Mouse (Mus musculus): ENCODE results near the gene Cul3. TPM values are rescaled to one million over a fixed set of nuclear protein-coding genes. Genes with fewer than 3 reads are reported as not detected.
"Not testable (repeated sequence)": the region's sequence is repeated elsewhere in the genome, so short reads cannot be mapped to it uniquely, and the experiment has no call there.

Cul3 gene
- 33.5 and 36.6 TPM in 2 replicates for polyA plus RNA-seq (2015; fragmentation: Nextera tagmentation; extraction: Ambion mirVana)

DNA sequence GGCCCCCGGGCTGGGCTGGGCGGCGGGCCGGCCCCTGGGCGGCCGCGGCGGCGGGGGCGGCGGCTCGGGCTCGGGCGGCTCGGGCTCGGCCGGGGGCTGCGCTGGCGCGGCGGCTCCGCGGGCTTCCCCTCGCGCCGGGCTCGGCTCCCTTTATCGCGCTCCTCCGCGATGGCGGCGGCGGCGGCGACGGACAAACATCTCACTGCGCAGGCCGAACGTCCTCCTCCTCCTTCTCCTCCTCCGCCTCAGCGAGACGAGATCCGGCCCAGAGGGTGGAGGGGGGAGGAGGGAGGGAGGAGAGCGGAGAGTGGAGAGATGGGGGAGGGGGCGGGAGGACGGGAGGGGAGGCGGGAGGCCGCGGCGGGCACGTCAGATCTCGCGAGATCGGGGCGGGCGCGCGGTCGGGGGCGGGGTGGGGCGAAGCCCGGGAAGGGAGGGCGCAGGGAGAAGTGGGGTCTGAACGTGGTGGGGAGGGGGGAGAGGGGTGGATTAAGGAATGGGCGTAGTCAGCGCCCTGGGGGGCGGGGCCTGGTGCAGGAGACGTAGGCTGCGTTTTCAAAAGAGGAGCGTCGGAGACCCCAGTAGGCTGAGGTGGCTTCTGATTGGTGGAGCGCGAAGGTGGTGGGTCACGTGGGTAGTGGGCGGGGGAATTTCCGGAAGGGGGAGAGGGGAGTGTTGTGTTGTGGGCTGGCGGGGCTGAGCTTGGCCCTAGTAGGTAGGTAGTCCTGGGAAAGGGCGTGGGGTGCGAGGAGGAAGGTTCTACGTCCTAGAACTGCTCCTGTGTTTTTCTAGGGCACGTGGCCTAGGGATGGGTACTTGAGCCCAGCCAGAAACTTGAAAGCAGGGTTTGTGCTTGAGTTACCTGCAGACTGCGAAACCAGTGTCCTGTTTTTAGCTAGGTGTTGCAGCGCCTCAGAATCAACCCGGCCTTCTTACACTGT, at the start of gene Cul3:
TSS of gene Cul3 (minus strand) at position 45 of the 941 bp plus-strand sequence.
- H3K4me1 ChIP-seq (replicated peaks) = peaks cover 28% of the 10 kb centered on the region
- H3K27ac ChIP-seq = peak within 1 kb of the TSS; percentile 99
- WGBS = under 1% methylated on average over 55 of the region's 85 CpGs
- H3K27me3 ChIP-seq = no peaks in the 10 kb centered on the region
- H3K9ac ChIP-seq (replicated peaks) = peak within 1 kb of the TSS; percentile 98
- H3K4me3 ChIP-seq (replicated peaks) = peak within 1 kb of the TSS; percentile 96
- H3K9me3 ChIP-seq = no peaks in the 10 kb centered on the region
- H3K4me2 ChIP-seq (replicated peaks) = peak within 1 kb of the TSS; percentile 93
- H3K36me3 ChIP-seq = no peaks in the 10 kb centered on the region
- peak; percentile 95 for ATAC-seq

DNA sequence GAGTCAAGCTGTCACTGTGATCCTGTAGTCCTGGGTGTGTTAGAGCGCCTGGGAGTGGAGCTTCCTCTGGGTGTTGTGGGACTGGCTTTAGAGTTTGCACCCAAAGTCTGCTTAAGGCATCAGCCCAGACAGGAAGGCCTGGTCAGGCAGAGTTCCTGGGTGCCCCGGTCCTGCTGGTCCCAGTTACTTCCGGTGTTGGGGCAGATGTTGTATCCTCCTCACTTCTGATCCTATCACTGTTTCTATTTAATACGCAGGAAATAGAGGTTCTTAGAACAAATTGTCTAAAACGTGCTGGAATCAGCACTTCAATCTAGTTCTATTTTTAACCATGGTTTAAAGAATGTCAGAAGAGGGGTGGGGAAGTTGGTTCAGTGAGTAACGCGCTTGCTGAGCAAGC, 49.2 kb upstream of the Cul3 start:
- no peaks in the 10 kb centered on the region for H3K4me1 ChIP-seq (replicated peaks)
- H3K27me3 ChIP-seq = no peaks in the 10 kb centered on the region
- 91% methylated on average over 7 of the region's 7 CpGs for WGBS
- no peak overlapping the region for H3K9ac ChIP-seq (replicated peaks)
- ATAC-seq = no peak
- H3K4me3 ChIP-seq (replicated peaks) = no peak overlapping the region
- H3K27ac ChIP-seq = no peak overlapping the region
- no peaks in the 10 kb centered on the region for H3K9me3 ChIP-seq
- no peak overlapping the region for H3K4me2 ChIP-seq (replicated peaks)
- H3K36me3 ChIP-seq = no peaks in the 10 kb centered on the region

DNA sequence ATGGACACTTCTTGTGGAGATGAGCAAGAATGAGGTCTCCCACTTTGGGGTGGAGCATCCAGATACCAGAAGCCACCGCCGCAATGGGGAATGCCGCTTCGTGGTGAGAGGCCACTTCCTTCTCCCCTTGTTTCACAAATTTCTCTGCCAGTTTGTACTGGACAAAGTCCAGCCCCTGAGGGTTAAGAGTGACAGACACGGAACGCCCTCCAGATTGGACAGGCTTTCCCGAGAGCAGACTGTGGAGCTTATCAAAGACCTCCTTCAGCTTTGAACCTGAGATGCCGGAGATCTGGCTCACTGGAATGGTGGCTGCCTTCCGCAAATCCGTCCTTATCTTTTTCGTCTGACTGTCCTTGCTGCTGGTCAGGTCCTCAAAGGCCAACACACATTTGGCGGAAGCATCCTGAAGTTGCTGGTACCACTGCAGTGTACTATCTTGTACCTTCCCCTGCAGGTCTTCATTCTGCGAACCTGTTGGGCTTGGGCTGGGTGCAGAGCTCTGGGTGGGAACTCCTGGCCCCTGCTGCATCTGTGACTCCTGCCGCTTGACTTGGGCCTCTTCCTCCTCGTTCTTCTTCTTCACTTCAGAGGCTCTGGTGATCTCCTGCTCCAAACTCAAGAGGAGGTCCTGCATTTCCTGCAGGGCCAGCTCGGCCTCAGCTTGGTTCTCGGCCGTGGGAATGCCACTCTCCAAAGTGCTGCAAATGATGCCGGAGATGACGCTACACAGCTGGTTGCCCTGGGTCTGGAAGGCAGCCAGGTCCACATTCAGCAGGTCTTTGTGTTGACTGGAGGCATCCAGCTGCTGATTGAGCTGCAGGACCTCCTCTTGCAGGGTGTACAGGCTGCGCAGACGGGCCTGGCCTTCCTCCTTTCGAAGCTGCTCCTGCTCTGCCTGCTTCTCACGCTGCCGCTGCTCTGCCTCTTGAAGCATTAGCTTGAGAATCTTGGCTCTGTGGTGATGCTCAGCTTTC, 43.6 kb upstream of the Cul3 start:
- no peaks in the 10 kb centered on the region for H3K4me1 ChIP-seq (replicated peaks)
- no peak for ATAC-seq
- no peak overlapping the region for H3K4me2 ChIP-seq (replicated peaks)
- H3K27me3 ChIP-seq = no peaks in the 10 kb centered on the region
- H3K9ac ChIP-seq (replicated peaks) = no peak overlapping the region
- H3K27ac ChIP-seq = no peak overlapping the region
- 92% methylated on average over 25 of the region's 25 CpGs for WGBS
- no peak overlapping the region for H3K4me3 ChIP-seq (replicated peaks)
- no peaks in the 10 kb centered on the region for H3K36me3 ChIP-seq
- H3K9me3 ChIP-seq = no peaks in the 10 kb centered on the region

DNA sequence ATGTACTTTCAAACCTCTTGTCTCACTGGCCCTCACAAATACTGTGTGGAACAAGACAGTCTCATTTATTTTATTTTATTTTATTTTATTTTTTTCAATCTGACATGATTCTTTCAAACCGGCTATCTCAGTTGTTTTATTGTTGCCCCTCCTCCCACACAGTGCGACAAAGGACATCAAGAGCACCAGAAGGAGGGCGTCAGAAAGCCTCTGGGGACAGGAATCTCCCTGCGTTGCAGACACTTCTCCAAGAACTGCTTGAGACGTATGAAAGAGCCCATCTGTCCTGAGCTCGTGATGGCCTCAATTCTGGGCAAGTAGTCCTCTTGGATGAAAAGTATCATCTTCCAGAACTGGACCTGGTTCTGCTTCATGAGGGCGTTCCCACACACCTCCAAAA, 42.6 kb upstream of the Cul3 start:
- Histone ChIP-seq H3K4me1 (replicated peaks) (no peaks in the 10 kb centered on the region), H3K27me3 (no peaks in the 10 kb centered on the region), H3K9me3 (no peaks in the 10 kb centered on the region), H3K36me3 (no peaks in the 10 kb centered on the region), H3K27ac (no peak overlapping the region), H3K9ac (replicated peaks) (no peak overlapping the region), H3K4me2 (replicated peaks) (no peak overlapping the region), H3K4me3 (replicated peaks) (no peak overlapping the region)
- no peak for ATAC-seq
- WGBS = 82% methylated on average over 7 of the region's 7 CpGs

DNA sequence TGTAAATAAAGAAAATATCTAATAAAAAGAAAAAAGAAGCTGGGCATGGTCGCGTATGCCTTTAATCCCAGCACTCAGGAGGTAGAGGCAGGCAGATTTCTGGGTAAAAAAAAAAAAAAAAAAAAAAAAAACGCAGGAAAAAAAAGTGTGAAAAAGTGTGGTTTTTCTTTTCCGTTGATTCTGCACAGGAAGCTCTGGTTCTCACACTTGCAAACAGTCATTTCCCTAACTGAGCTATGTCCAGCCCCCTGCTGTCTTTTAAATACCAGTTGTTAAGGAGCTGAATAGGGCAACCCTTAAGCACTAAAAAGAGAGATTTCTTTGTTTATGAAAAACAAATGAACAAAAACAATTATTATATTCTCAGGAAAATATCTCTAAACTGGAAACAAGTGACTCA, 41.0 kb upstream of the Cul3 start:
- Histone ChIP-seq H3K4me2 (replicated peaks) (no peak overlapping the region), H3K4me1 (replicated peaks) (no peaks in the 10 kb centered on the region), H3K9ac (replicated peaks) (no peak overlapping the region), H3K27ac (no peak overlapping the region), H3K4me3 (replicated peaks) (no peak overlapping the region), H3K27me3 (no peaks in the 10 kb centered on the region), H3K9me3 (no peaks in the 10 kb centered on the region), H3K36me3 (no peaks in the 10 kb centered on the region)
- WGBS = 23% methylated on average over 4 of the region's 4 CpGs
- ATAC-seq = no peak

DNA sequence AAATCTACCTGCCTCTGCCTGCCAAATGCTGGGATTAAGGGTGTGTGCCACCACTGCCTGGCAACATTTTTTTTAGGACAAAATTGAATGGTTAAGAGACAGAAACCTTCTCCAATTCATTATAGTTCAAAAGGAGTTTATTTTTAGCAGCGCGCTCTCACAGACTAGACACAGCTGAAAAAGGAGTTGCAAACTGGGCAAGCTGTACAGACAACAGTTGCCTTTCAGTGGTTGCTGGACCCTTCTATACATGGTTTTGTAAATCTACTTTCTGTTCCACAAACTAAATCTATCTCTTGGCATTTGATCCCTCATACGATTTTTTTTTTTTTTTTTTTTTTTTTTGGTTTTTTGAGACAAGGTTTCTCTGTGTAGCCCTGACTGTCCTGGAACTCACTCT, 31.7 kb upstream of the Cul3 start:
- 97% methylated on average over 3 of the region's 3 CpGs for WGBS
- H3K27me3 ChIP-seq = no peaks in the 10 kb centered on the region
- no peak for ATAC-seq
- no peak overlapping the region for H3K4me3 ChIP-seq (replicated peaks)
- H3K27ac ChIP-seq = no peak overlapping the region
- H3K4me2 ChIP-seq (replicated peaks) = no peak overlapping the region
- no peaks in the 10 kb centered on the region for H3K36me3 ChIP-seq
- no peak overlapping the region for H3K9ac ChIP-seq (replicated peaks)
- H3K9me3 ChIP-seq = no peaks in the 10 kb centered on the region
- H3K4me1 ChIP-seq (replicated peaks) = no peaks in the 10 kb centered on the region

DNA sequence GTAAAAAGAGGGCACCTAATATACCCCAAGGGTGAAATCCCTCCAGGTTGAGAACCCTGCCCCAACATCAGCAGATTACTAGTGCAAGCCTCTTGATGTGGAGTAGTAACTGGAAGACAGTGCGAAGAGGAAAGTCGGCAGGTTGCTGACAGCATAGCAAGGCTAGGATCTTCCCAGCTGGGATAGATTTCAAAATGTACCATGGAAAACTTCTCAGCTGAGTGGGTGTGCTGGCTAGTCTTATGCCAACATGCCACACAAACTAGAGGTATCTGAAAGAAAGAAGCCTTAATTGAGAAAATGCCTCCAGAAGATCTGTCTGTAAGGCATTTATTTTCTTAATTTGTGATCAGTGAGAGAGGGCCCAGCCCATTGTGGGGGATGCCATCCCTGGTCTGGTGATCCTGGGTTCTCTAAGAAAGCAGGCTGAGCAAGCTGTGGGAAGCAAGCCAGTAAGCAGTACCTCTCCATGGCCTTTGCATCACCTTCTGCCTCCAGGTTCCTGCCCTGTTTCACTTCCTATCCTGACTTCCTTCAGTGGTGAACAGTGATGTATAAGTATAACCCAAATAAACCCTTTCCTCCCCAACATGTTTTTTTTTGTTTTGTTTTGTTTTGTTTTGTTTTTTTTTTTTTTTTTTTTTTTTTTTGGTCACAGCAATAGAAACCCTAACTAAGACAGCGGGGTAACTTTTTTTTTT, 31.1 kb upstream of the Cul3 start:
- no peaks in the 10 kb centered on the region for H3K27me3 ChIP-seq
- H3K36me3 ChIP-seq = no peaks in the 10 kb centered on the region
- no peak overlapping the region for H3K27ac ChIP-seq
- 84% methylated on average over 3 of the region's 3 CpGs for WGBS
- H3K9me3 ChIP-seq = no peaks in the 10 kb centered on the region
- no peak for ATAC-seq
- H3K9ac ChIP-seq (replicated peaks) = no peak overlapping the region
- no peak overlapping the region for H3K4me3 ChIP-seq (replicated peaks)
- no peak overlapping the region for H3K4me2 ChIP-seq (replicated peaks)
- H3K4me1 ChIP-seq (replicated peaks) = no peaks in the 10 kb centered on the region

DNA sequence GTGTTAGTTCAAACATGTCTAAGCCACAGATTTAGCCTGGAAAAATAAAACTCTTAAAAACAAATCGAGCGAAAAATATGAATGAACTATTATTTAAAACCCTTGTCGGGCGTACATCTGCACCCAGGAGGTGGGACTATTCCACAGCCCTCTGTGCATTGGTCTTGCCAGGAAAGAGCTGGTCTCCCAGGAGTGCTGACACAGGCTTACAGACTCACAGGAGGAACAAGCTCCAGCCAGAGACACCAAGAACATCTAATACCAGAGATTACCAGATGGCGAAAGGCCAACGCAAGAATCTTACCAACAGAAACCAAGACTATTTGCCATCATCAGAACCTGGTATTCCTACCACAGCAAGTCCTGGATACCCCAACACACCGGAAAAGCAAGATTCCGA, 23.2 kb upstream of the Cul3 start:
- Histone ChIP-seq H3K27ac (no peak overlapping the region), H3K4me3 (replicated peaks) (no peak overlapping the region), H3K27me3 (no peaks in the 10 kb centered on the region), H3K9me3 (no peaks in the 10 kb centered on the region), H3K4me2 (replicated peaks) (no peak overlapping the region), H3K9ac (replicated peaks) (no peak overlapping the region), H3K36me3 (no peaks in the 10 kb centered on the region), H3K4me1 (replicated peaks) (no peaks in the 10 kb centered on the region)
- ATAC-seq = no peak
- 90% methylated on average over 8 of the region's 8 CpGs for WGBS

DNA sequence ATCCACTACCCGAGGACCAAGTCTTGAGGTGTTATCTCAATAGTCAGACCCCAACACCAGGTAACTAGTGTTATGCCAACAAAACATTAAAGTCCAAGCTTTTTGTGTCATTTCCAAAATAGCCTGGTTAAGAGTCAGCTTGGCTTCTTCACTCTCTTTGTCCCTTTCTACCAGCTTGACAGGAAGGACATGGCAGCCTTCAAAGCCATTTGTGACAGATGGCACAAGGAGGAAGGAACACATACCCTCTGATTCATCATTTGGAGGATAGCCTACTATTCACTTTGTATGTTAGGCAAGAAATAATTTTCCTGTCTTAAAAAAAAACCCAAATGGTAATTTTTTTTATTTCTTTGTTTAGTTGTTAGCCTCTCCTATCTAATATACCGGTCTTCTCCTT, 22.7 kb upstream of the Cul3 start:
- no peak overlapping the region for H3K4me3 ChIP-seq (replicated peaks)
- H3K4me1 ChIP-seq (replicated peaks) = no peaks in the 10 kb centered on the region
- no peak overlapping the region for H3K4me2 ChIP-seq (replicated peaks)
- 94% methylated on average over 2 of the region's 2 CpGs for WGBS
- ATAC-seq = no peak
- H3K9me3 ChIP-seq = no peaks in the 10 kb centered on the region
- H3K36me3 ChIP-seq = no peaks in the 10 kb centered on the region
- no peaks in the 10 kb centered on the region for H3K27me3 ChIP-seq
- H3K9ac ChIP-seq (replicated peaks) = no peak overlapping the region
- no peak overlapping the region for H3K27ac ChIP-seq

DNA sequence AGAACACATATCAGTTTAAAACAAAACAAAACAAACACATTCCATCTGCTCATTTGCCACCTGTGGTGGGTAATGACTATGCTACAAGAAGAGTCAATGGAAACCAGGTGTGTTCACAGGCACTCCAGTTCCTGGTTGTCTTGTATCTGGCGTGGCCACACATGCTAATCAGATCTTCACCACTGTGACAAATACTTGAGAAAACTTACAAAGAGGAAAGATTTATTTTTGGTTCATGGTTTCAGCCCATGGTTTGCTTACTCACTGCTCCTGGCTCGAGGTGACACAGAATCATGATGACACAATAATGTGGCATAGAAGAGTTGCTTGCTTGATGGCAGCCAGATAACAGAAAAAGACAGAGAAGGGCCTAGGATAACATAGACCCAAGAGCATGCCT, 22.1 kb upstream of the Cul3 start:
- no peak overlapping the region for H3K4me2 ChIP-seq (replicated peaks)
- H3K4me1 ChIP-seq (replicated peaks) = no peaks in the 10 kb centered on the region
- H3K9ac ChIP-seq (replicated peaks) = no peak overlapping the region
- ATAC-seq = no peak
- H3K9me3 ChIP-seq = no peaks in the 10 kb centered on the region
- H3K4me3 ChIP-seq (replicated peaks) = no peak overlapping the region
- no peaks in the 10 kb centered on the region for H3K27me3 ChIP-seq
- 73% methylated on average over 2 of the region's 2 CpGs for whole genome bisulfite sequencing
- H3K27ac ChIP-seq = no peak overlapping the region
- no peaks in the 10 kb centered on the region for H3K36me3 ChIP-seq

DNA sequence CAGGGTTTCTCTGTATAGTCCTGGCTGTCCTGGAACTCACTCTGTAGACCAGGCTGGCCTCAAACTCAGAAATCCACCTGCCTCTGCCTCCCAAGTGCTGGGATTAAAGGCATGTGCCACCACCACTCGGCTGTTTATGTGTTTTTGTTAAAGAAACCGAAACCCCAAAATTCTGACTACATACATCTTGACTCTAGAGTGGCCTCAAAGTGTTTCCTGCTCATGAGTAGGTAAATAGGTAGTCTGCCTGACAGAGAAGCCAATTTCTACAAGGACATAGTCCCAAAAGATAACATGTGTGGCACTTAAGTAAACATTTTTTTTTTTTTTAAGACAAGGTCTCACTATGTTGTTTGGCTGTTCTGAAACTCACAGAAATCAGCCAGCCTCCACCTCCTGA, 21.5 kb upstream of the Cul3 start:
- not testable (repeated sequence) for H3K9me3 ChIP-seq; H3K4me2 ChIP-seq (replicated peaks); ATAC-seq; H3K9ac ChIP-seq (replicated peaks); H3K27me3 ChIP-seq; H3K36me3 ChIP-seq; H3K4me3 ChIP-seq (replicated peaks); H3K4me1 ChIP-seq (replicated peaks); H3K27ac ChIP-seq
- 83% methylated on average over 2 of the region's 2 CpGs for WGBS

Data from midbrain, embryonic 13.5 days (tissue).